Mouse (Mus musculus): ENCODE measurements around the gene Tox4. TPM values are rescaled to one million over a fixed set of nuclear protein-coding genes. Genes with fewer than 3 reads are reported as not detected.

Tox4 gene
- polyA plus RNA-seq, 1 experiment from 2014 or later: 28.8 TPM

DNA sequence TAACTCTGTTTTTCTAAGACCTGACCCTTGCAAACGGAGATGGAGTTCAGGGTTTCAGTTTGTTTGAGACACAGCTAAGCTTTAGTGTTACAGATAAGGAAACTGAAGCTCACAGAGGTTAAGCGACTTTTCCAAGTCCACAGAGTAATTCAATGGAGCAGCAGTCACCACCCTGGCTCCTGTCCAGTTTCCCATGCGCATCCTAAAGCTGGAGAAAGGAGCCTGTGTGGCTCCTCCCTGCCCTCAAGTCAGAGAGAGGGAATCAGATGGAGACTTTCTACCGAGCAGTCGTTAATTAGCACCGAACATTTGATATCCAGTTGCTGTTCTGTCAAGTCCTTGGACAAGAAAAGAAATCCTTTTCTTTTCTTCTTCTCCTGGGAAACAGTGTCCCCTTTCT, 40.4 kb downstream of the Tox4 start:
- no peak overlapping the region for H3K9ac ChIP-seq (ENCODE audit: low read length)
- H3K27ac ChIP-seq (ENCODE audit: low read length): no peak overlapping the region
- H3K36me3 ChIP-seq (ENCODE audit: control insufficient read depth, insufficient read depth): 0 out of 2 replicates have a peak, but pooled peaks cover under 1% of the 10 kb centered on the region
- H3K9me3 ChIP-seq (replicated peaks; ENCODE audit: control insufficient read depth, low read length): no peaks in the 10 kb centered on the region
- H3K4me3 ChIP-seq (ENCODE audit: low read length): no peak overlapping the region
- no peak overlapping the region for H3K4me2 ChIP-seq (ENCODE audit: low read depth, low read length)
- 37% methylated on average over 6 of the region's 6 CpGs for WGBS
- no peak for ATAC-seq (replicated peaks; ENCODE audit: extremely low read depth, insufficient read depth, low FRiP score)
- H3K4me1 ChIP-seq (ENCODE audit: control insufficient read depth, insufficient read depth, low read length): peaks cover 9% of the 10 kb centered on the region
- H3K27me3 ChIP-seq (ENCODE audit: control insufficient read depth, insufficient read depth, low read length): 0 out of 2 replicates have a peak, but pooled peaks cover 2% of the 10 kb centered on the region

- Histone ChIP-seq H3K9me3 (replicated peaks; ENCODE audit: control insufficient read depth, low read length) (no peaks in the 10 kb centered on the region), H3K4me1 (ENCODE audit: control insufficient read depth, insufficient read depth, low read length) (0 out of 2 replicates have a peak, but pooled peaks cover 2% of the 10 kb centered on the region), H3K9ac (ENCODE audit: low read length) (no peak overlapping the region), H3K4me3 (ENCODE audit: low read length) (no peak overlapping the region), H3K27me3 (ENCODE audit: control insufficient read depth, insufficient read depth, low read length) (peaks cover 23% of the 10 kb centered on the region), H3K27ac (ENCODE audit: low read length) (no peak overlapping the region), H3K4me2 (ENCODE audit: low read depth, low read length) (no peak overlapping the region), H3K36me3 (ENCODE audit: control insufficient read depth, insufficient read depth) (no peaks in the 10 kb centered on the region)
- 14% methylated on average over 4 of the region's 4 CpGs for WGBS
- ATAC-seq (replicated peaks; ENCODE audit: extremely low read depth, insufficient read depth, low FRiP score): no peak
Measured at GRCm38 (mm10) chr14:52325890-52326289, 46.9 kb downstream of the Tox4 start.

GRCm38 (mm10) chr14:52327375-52327901, 48.5 kb downstream of the Tox4 start:
- 4% methylated on average over 14 of the region's 14 CpGs for WGBS
- no peaks in the 10 kb centered on the region for H3K36me3 ChIP-seq (ENCODE audit: control insufficient read depth, insufficient read depth)
- H3K27ac ChIP-seq (ENCODE audit: low read length): no peak overlapping the region
- H3K9me3 ChIP-seq (replicated peaks; ENCODE audit: control insufficient read depth, low read length): no peaks in the 10 kb centered on the region
- ATAC-seq (replicated peaks; ENCODE audit: extremely low read depth, insufficient read depth, low FRiP score): no peak
- 0 out of 2 replicates have a peak, but pooled peaks cover 2% of the 10 kb centered on the region for H3K4me1 ChIP-seq (ENCODE audit: control insufficient read depth, insufficient read depth, low read length)
- H3K4me2 ChIP-seq (ENCODE audit: low read depth, low read length): peak overlapping the region; percentile 65
- H3K4me3 ChIP-seq (ENCODE audit: low read length): peak overlapping the region; percentile 42
- H3K9ac ChIP-seq (ENCODE audit: low read length): peak overlapping the region; percentile 21; the same call in 1 of the 2 replicates
- peaks cover 25% of the 10 kb centered on the region for H3K27me3 ChIP-seq (ENCODE audit: control insufficient read depth, insufficient read depth, low read length)

DNA sequence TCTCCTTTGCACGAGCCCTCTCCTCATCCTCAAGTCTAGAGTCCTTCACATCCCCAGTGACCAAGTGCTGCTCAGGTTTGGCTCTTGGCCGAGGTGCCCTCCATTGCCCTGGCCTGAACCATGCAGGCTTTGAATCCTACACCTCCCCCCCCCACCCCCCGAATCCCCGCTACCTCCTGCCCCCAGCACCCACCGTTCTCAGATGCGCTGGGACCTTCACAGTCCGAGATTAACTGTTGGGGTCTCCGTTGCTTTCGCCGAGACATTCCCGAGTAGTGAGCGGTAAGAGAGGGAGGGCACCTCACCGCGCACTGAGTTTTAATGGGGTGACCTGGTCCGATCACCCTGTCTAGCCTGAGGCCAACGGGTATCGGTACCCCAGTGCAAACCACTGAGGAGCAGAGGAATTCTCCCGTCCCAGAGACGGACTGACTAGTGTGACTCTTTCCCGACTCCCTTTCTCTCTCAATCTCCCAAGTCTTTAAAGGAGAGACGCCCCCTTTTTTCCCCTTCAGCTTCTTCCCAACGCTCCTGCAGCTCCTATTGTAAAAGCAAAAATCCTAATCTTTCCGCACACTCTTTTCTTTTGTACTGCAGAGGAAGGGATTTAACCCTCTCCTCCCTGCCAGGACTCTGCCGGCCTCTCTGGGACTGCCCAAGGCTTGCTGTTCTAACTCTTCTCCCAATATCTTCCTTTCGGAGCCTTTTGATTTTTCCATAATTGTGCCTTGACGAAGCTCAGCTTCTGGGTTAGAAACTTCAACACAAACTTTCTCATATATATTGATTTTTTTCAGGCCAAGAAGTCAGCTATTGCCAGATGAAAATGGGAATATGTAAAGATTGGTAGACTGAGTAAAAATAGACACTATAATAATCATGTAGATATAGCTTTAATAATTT, 49.2 kb downstream of the Tox4 start, which contains the start of gene Sall2:
Gene Sall2 (minus strand): TSS at position 853 of the 903 bp plus-strand sequence.
- Histone ChIP-seq H3K27ac (ENCODE audit: low read length) (no peak within 1 kb of the TSS), H3K36me3 (ENCODE audit: control insufficient read depth, insufficient read depth) (no peaks in the 10 kb centered on the region), H3K4me1 (ENCODE audit: control insufficient read depth, insufficient read depth, low read length) (0 out of 2 replicates have a peak, but pooled peaks cover 2% of the 10 kb centered on the region), H3K9ac (ENCODE audit: low read length) (peak within 1 kb of the TSS; percentile 21; the same call in 1 of the 2 replicates), H3K9me3 (replicated peaks; ENCODE audit: control insufficient read depth, low read length) (no peaks in the 10 kb centered on the region), H3K4me3 (ENCODE audit: low read length) (peak within 1 kb of the TSS; percentile 42), H3K4me2 (ENCODE audit: low read depth, low read length) (peak within 1 kb of the TSS; percentile 65), H3K27me3 (ENCODE audit: control insufficient read depth, insufficient read depth, low read length) (peaks cover 25% of the 10 kb centered on the region)
- 3% methylated on average over 26 of the region's 26 CpGs for WGBS
- ATAC-seq (replicated peaks; ENCODE audit: extremely low read depth, insufficient read depth, low FRiP score): no peak

DNA sequence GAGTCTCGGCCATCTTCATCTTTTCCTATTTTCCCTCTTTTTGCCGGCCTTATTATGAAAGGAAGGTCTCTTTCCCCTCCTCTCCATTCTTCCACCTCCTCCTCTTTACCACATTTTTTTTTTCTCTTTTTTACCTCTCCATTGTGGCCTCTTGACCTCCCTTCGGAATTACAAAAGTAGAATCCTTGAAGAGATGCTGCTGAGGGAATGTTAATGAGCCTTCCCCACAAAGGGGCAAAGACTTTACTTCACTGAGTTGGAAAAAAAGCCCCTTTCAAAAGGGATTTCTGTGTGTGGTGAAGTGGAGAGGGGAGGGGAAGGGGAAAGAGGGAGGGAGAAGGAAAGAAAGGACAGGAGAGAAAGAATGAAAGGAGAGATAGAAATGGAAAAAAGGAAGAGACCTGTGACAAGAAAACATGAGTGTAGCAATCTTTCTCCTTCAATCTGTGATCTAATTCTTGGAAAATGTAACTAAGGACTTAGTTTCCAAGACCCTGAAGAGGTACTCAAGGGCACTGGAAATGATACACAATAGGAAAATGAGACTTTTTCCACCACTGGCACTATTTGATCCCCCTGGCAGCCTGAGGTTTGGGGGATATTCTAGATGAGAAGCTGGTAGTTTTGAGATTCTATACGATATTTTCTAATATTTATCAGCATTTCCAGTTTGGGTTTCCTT, 52.3 kb downstream of the Tox4 start:
- H3K4me2 ChIP-seq (ENCODE audit: low read depth, low read length): no peak overlapping the region
- H3K27me3 ChIP-seq (ENCODE audit: control insufficient read depth, insufficient read depth, low read length): peaks cover 23% of the 10 kb centered on the region
- H3K9me3 ChIP-seq (replicated peaks; ENCODE audit: control insufficient read depth, low read length): no peaks in the 10 kb centered on the region
- H3K4me3 ChIP-seq (ENCODE audit: low read length): no peak overlapping the region
- no peak overlapping the region for H3K27ac ChIP-seq (ENCODE audit: low read length)
- H3K9ac ChIP-seq (ENCODE audit: low read length): no peak overlapping the region
- WGBS: 31% methylated on average over 4 of the region's 4 CpGs
- H3K4me1 ChIP-seq (ENCODE audit: control insufficient read depth, insufficient read depth, low read length): 0 out of 2 replicates have a peak, but pooled peaks cover 2% of the 10 kb centered on the region
- H3K36me3 ChIP-seq (ENCODE audit: control insufficient read depth, insufficient read depth): no peaks in the 10 kb centered on the region
- no peak for ATAC-seq (replicated peaks; ENCODE audit: extremely low read depth, insufficient read depth, low FRiP score)

GRCm38 (mm10) chr14:52332171-52332570, 53.2 kb downstream of the Tox4 start:
- no peak overlapping the region for H3K4me3 ChIP-seq (ENCODE audit: low read length)
- no peak for ATAC-seq (replicated peaks; ENCODE audit: extremely low read depth, insufficient read depth, low FRiP score)
- no peaks in the 10 kb centered on the region for H3K36me3 ChIP-seq (ENCODE audit: control insufficient read depth, insufficient read depth)
- H3K4me1 ChIP-seq (ENCODE audit: control insufficient read depth, insufficient read depth, low read length): 0 out of 2 replicates have a peak, but pooled peaks cover 2% of the 10 kb centered on the region
- H3K27ac ChIP-seq (ENCODE audit: low read length): no peak overlapping the region
- H3K4me2 ChIP-seq (ENCODE audit: low read depth, low read length): no peak overlapping the region
- no peak overlapping the region for H3K9ac ChIP-seq (ENCODE audit: low read length)
- WGBS: 56% methylated on average over 3 of the region's 3 CpGs
- no peaks in the 10 kb centered on the region for H3K9me3 ChIP-seq (replicated peaks; ENCODE audit: control insufficient read depth, low read length)
- peaks cover 14% of the 10 kb centered on the region for H3K27me3 ChIP-seq (ENCODE audit: control insufficient read depth, insufficient read depth, low read length)

DNA sequence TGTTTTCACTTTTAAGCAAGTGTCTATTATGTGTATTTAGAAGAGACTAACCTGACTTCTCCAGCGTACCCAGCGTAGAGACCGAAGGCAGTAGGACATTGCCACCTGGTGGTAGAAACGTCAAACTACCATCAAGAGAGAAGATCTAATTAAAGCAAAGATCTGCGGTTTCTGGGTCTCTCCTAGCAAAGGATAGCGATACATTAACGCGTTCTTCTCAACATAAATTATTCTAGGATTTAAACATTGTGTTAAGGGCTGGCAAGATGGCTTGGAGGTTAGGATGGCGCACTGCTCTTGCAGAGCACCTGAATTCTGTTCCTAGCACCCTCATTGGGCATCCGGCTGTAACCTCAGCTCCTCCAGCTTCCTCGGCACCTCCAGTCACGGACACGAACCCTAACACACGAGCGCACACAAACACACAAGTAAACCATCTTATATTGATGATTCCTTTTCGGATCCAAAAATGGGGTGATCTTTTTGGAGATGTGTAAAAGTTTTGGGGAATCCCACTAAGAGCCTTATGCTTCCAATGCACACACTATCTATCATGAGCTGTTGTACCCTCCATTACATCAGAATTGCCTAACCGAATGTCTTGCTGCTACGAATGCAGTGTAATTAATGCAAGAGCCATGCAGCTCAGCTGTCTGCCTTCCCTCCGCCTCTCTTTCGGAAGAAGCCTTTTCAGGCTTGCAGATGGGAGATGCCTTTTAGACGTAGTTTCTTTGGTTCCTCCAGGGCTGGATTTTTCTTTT, 60.0 kb downstream of the Tox4 start:
- ATAC-seq (replicated peaks; ENCODE audit: extremely low read depth, insufficient read depth, low FRiP score): no peak
- H3K4me1 ChIP-seq (ENCODE audit: control insufficient read depth, insufficient read depth, low read length): no peaks in the 10 kb centered on the region
- no peaks in the 10 kb centered on the region for H3K9me3 ChIP-seq (replicated peaks; ENCODE audit: control insufficient read depth, low read length)
- no peaks in the 10 kb centered on the region for H3K36me3 ChIP-seq (ENCODE audit: control insufficient read depth, insufficient read depth)
- 28% methylated on average over 21 of the region's 21 CpGs for WGBS
- peak overlapping the region; percentile 16; the same call in 1 of the 2 replicates for H3K4me3 ChIP-seq (ENCODE audit: low read length)
- H3K27ac ChIP-seq (ENCODE audit: low read length): no peak overlapping the region
- H3K4me2 ChIP-seq (ENCODE audit: low read depth, low read length): peak overlapping the region; percentile 35; the same call in 1 of the 2 replicates
- peaks cover 4% of the 10 kb centered on the region; the same call in 1 of the 2 replicates for H3K27me3 ChIP-seq (ENCODE audit: control insufficient read depth, insufficient read depth, low read length)
- no peak overlapping the region for H3K9ac ChIP-seq (ENCODE audit: low read length)

GRCm38 (mm10) chr14:52339512-52339852, 60.5 kb downstream of the Tox4 start:
- no peak overlapping the region for H3K4me3 ChIP-seq (ENCODE audit: low read length)
- H3K27ac ChIP-seq (ENCODE audit: low read length): no peak overlapping the region
- no peaks in the 10 kb centered on the region for H3K4me1 ChIP-seq (ENCODE audit: control insufficient read depth, insufficient read depth, low read length)
- ATAC-seq (replicated peaks; ENCODE audit: extremely low read depth, insufficient read depth, low FRiP score): no peak
- no peaks in the 10 kb centered on the region for H3K36me3 ChIP-seq (ENCODE audit: control insufficient read depth, insufficient read depth)
- peaks cover 4% of the 10 kb centered on the region; the same call in 1 of the 2 replicates for H3K27me3 ChIP-seq (ENCODE audit: control insufficient read depth, insufficient read depth, low read length)
- H3K9me3 ChIP-seq (replicated peaks; ENCODE audit: control insufficient read depth, low read length): peaks cover 2% of the 10 kb centered on the region; the same call in 1 of the 2 replicates
- WGBS: 68% methylated on average over 6 of the region's 6 CpGs
- H3K4me2 ChIP-seq (ENCODE audit: low read depth, low read length): no peak overlapping the region
- no peak overlapping the region for H3K9ac ChIP-seq (ENCODE audit: low read length)
